Mouse (Mus musculus) embryonic facial prominence, embryonic 14.5 days (tissue): ENCODE data around the gene Hsd17b14. TPM values are rescaled to one million over a fixed set of nuclear protein-coding genes. Genes with fewer than 3 reads are reported as not detected.

Source experiments
- ATAC-seq: fragments of 200-750 bp; cut with Nextera tagmentation; 2 replicates; pipeline ENCODE4 v1.8.0; 2017; ENCODE audit warnings: low read depth, moderate number of reproducible peaks, moderate TSS enrichment
- DNase-seq: peaks from one replicate; pipeline ENCODE4 v3.0.0-alpha.2; 2015; ENCODE audit warnings: low spot score
- H3K27ac ChIP-seq: fragments of 300-500 bp; sonication (generic); replicated peaks from 2 replicates; pipeline ENCODE4 v1.5.1; 2014; ENCODE audit warnings: low read depth, mild to moderate bottlenecking, low read length, moderate library complexity
- H3K27me3 ChIP-seq: fragments of 300-500 bp; sonication (generic); replicated peaks from 2 replicates; pipeline ENCODE4 v1.6.1; 2014; ENCODE audit warnings: low read length; ENCODE audit not compliant: control insufficient read depth, insufficient read depth
- H3K36me3 ChIP-seq: fragments of 300-500 bp; sonication (generic); 2 replicates; pipeline ENCODE4 v1.6.1; 2014; ENCODE audit warnings: low read length, mixed read lengths; ENCODE audit not compliant: control insufficient read depth, insufficient read depth
- H3K4me1 ChIP-seq: fragments of 300-500 bp; sonication (generic); 2 replicates; pipeline ENCODE4 v1.6.1; 2014; ENCODE audit warnings: antibody characterized with exemption, low read length; ENCODE audit not compliant: control insufficient read depth, insufficient read depth
- H3K4me2 ChIP-seq: fragments of 300-500 bp; sonication (generic); 2 replicates; pipeline ENCODE4 v1.6.1; 2014; ENCODE audit warnings: low read depth, mild to moderate bottlenecking, low read length, moderate library complexity, mixed read lengths
- H3K4me3 ChIP-seq: fragments of 300-500 bp; sonication (generic); 2 replicates; pipeline ENCODE4 v1.5.1; 2014; ENCODE audit warnings: low read depth, mild to moderate bottlenecking, low read length
- H3K9ac ChIP-seq: fragments of 300-500 bp; sonication (generic); 2 replicates; pipeline ENCODE4 v1.6.1; 2014; ENCODE audit warnings: low read depth, mild to moderate bottlenecking, low read length, moderate library complexity, mixed read lengths
- H3K9me3 ChIP-seq: fragments of 300-500 bp; sonication (generic); 2 replicates; pipeline ENCODE4 v1.6.1; 2016; ENCODE audit warnings: low read length; ENCODE audit not compliant: control insufficient read depth
- WGBS: fragments of 180-500 bp; shearing (Covaris S2); extraction: QIAGEN DNeasy Blood & Tissue Kit; methylation state at CpG from one replicate; pipeline ENCODE4 v1.1.7; 2014; 5-methylcytosine and 5-hydroxymethylcytosine counted together
- polyA plus RNA-seq: library from polyadenylated mRNA; unstranded; fragments of >200 nt; fragmentation: Nextera tagmentation; extraction: Ambion mirVana; gene quantifications from 2 replicates; pipeline ENCODE4 v1.2.1, GENCODE M21; 2014

Gene Hsd17b14
- polyA plus RNA-seq, 1 experiment from 2014 or later: 1.0 TPM

GRCm38 (mm10) chr7:45585923-45586322, 31.2 kb downstream of the Hsd17b14 start:
- DNase-seq (no peak), ATAC-seq (no peak)
- Histone ChIP-seq H3K4me3 (no peak overlapping the region), H3K9ac (no peak overlapping the region), H3K9me3 (no peaks in the 10 kb centered on the region), H3K27ac (no peak overlapping the region), H3K36me3 (peaks cover 50% of the 10 kb centered on the region), H3K4me2 (no peak overlapping the region), H3K27me3 (no peaks in the 10 kb centered on the region), H3K4me1 (no peaks in the 10 kb centered on the region)
- 91% methylated on average over 6 of the region's 6 CpGs for WGBS

DNA sequence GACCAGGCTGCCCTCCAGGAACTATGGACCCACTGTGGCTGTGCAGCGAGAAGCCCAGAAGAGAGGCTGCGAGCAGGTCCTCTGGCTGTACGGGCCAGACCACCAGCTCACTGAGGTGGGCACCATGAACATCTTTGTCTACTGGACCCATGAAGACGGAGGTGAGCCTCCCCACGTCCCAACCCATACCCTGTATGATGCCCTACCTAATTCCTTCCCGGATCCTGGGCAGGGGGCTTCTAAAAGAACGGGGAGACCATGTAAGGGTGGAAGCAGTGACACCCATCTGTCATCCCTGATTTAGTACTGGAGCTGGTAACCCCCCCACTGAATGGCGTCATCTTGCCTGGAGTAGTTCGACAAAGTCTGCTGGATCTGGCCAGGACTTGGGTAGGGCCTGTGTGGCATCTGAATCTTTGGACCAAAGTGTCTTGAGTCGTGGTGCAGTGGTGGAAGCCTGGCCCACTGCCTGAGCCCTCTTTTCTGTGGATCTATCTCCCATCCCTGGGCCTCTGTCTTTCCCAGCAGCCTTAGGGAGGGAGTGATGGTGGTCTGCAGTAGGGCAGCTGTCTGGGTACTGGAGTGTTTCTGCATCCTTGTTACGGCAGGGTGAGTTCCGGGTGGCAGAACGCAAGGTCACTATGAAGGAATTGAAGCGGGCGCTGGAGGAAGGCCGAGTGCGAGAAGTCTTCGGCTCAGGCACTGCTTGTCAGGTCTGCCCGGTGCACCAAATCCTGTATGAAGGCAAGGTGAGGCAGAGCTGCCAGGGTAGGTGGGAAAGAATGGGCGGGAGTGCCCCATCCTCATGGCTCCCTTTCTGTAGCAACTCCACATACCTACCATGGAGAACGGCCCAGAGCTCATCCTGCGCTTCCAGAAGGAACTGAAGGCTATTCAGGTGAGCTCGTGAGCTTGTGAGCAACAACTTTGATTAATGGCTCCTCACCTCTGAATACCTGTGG, 33.2 kb downstream of the Hsd17b14 start:
- Histone ChIP-seq H3K4me3 (no peak overlapping the region), H3K4me2 (no peak overlapping the region), H3K36me3 (peaks cover 39% of the 10 kb centered on the region), H3K4me1 (no peaks in the 10 kb centered on the region), H3K27ac (no peak overlapping the region), H3K9ac (no peak overlapping the region), H3K9me3 (no peaks in the 10 kb centered on the region), H3K27me3 (no peaks in the 10 kb centered on the region)
- WGBS: 95% methylated on average over 22 of the region's 23 CpGs
- DNase-seq: no peak
- no peak for ATAC-seq

DNA sequence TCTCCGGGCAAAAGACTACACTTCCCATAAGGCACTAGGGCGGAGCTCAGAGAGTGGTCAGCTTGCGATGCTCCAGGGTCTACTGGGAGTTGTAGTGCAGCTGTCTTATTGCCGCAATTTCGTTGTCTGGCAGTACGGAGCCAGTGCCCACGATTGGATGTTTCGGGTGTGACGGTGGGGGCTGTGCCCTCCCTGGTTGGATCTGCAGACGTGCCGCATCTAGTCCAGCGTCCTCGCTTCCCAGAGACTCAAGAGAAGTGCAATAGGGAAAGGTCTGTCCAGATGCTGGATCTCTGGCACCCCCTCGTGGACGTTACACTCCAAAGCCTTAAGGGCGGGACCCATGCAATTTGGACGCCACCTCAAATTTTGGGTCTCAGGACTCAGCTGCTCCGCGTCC, 34.5 kb downstream of the Hsd17b14 start:
- H3K4me3 ChIP-seq: peak overlapping the region; percentile 24
- peak; percentile 98 for ATAC-seq
- WGBS: 5% methylated on average over 13 of the region's 19 CpGs
- DNase-seq: peak; percentile 99
- no peak overlapping the region for H3K9ac ChIP-seq
- H3K4me2 ChIP-seq: peak overlapping the region; percentile 51
- no peaks in the 10 kb centered on the region for H3K4me1 ChIP-seq
- peaks cover 32% of the 10 kb centered on the region for H3K36me3 ChIP-seq
- no peak overlapping the region for H3K27ac ChIP-seq
- no peaks in the 10 kb centered on the region for H3K27me3 ChIP-seq
- no peaks in the 10 kb centered on the region for H3K9me3 ChIP-seq

GRCm38 (mm10) chr7:45589898-45590297, 35.2 kb downstream of the Hsd17b14 start:
- 98% methylated on average over 5 of the region's 5 CpGs for WGBS
- no peaks in the 10 kb centered on the region for H3K9me3 ChIP-seq
- peaks cover 24% of the 10 kb centered on the region for H3K36me3 ChIP-seq
- no peak overlapping the region for H3K4me2 ChIP-seq
- H3K27ac ChIP-seq: no peak overlapping the region
- no peak for ATAC-seq
- no peaks in the 10 kb centered on the region for H3K27me3 ChIP-seq
- no peak for DNase-seq
- no peak overlapping the region for H3K4me3 ChIP-seq
- H3K4me1 ChIP-seq: no peaks in the 10 kb centered on the region
- H3K9ac ChIP-seq: no peak overlapping the region

- no peak overlapping the region for H3K4me3 ChIP-seq
- ATAC-seq (no peak), DNase-seq (no peak)
- H3K36me3 ChIP-seq: peaks cover 15% of the 10 kb centered on the region; the same call in 1 of the 2 replicates
- 62% methylated on average over 3 of the region's 3 CpGs for WGBS
- no peak overlapping the region for H3K27ac ChIP-seq
- no peaks in the 10 kb centered on the region for H3K9me3 ChIP-seq
- H3K4me1 ChIP-seq: no peaks in the 10 kb centered on the region
- no peak overlapping the region for H3K9ac ChIP-seq
- no peaks in the 10 kb centered on the region for H3K27me3 ChIP-seq
- H3K4me2 ChIP-seq: no peak overlapping the region
These were observed 36.2 kb downstream of the Hsd17b14 start for GRCm38 (mm10) chr7:45590874-45591273.

DNA sequence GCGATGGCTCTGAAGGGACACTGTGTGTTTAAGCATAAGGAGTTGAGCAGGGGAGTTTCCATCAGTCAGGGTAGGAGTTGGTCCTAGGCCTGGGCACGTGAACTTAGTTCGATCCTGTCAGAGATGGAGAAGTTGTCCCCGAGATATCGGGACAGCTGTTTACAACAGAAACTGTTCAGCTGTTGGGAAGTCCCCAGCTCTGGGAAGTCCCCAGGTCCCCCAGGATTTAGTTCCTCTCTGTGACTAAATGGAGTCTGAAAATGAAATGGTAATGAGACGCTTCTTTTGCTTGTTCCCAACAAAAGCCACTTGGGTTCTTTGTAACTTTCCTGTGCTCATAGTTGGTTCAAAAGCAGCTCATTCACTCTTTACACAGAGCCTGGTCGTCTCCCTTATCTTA, 37.2 kb downstream of the Hsd17b14 start:
- Histone ChIP-seq H3K9me3 (no peaks in the 10 kb centered on the region), H3K9ac (no peak overlapping the region), H3K4me2 (no peak overlapping the region), H3K27me3 (no peaks in the 10 kb centered on the region), H3K4me3 (no peak overlapping the region), H3K27ac (no peak overlapping the region), H3K36me3 (0 out of 2 replicates have a peak, but pooled peaks cover 12% of the 10 kb centered on the region), H3K4me1 (no peaks in the 10 kb centered on the region)
- ATAC-seq (no peak), DNase-seq (no peak)
- 80% methylated on average over 7 of the region's 7 CpGs for WGBS

DNA sequence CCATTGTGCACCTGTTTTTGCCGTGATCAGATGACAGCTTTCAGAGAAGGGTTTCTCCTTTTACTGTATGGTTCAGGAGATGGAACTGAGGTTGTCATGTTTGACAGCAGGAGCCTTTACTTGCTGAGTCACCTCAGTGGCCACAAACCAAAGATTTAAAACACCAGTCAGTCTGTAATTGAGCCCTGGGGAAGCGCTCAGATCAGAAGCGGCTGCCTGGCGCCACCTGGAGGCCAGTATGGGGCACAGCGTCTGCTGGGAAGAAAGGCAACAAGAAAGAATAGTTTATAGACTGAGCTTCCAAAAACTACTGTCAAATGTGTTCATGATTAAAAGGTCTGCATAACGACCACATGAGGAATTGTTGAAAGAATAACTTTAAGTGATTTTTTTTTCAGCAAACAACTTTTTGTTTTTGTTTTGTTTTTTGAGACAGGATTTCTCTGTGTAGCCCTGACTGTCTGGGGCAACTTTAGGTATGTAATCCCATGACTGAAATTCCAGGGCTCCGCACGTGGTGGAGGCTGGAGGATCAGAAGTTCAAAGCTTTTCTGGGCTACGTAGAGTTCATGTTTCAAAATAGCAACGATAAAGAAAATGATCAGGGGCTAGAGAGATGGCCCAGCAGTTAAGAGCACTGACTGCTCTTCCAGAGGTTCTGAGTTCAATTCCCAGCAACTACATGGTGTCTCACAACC, 38.6 kb downstream of the Hsd17b14 start:
- no peaks in the 10 kb centered on the region for H3K4me1 ChIP-seq
- no peak overlapping the region for H3K4me2 ChIP-seq
- no peak overlapping the region for H3K9ac ChIP-seq
- H3K9me3 ChIP-seq: no peaks in the 10 kb centered on the region
- DNase-seq: peak; percentile 76
- no peak overlapping the region for H3K27ac ChIP-seq
- 15% methylated on average over 10 of the region's 10 CpGs for WGBS
- no peak overlapping the region for H3K4me3 ChIP-seq
- H3K36me3 ChIP-seq: no peaks in the 10 kb centered on the region
- H3K27me3 ChIP-seq: no peaks in the 10 kb centered on the region
- ATAC-seq: no peak

GRCm38 (mm10) chr7:45595176-45595575, 40.5 kb downstream of the Hsd17b14 start:
- Histone ChIP-seq H3K4me1 (0 out of 2 replicates have a peak, but pooled peaks cover 5% of the 10 kb centered on the region), H3K27me3 (no peaks in the 10 kb centered on the region), H3K4me3 (no peak overlapping the region), H3K27ac (no peak overlapping the region), H3K9ac (no peak overlapping the region), H3K4me2 (no peak overlapping the region), H3K9me3 (no peaks in the 10 kb centered on the region), H3K36me3 (no peaks in the 10 kb centered on the region)
- DNase-seq: no peak
- WGBS: 71% methylated on average over 4 of the region's 4 CpGs
- no peak for ATAC-seq
